In the genomic region with DNA sequence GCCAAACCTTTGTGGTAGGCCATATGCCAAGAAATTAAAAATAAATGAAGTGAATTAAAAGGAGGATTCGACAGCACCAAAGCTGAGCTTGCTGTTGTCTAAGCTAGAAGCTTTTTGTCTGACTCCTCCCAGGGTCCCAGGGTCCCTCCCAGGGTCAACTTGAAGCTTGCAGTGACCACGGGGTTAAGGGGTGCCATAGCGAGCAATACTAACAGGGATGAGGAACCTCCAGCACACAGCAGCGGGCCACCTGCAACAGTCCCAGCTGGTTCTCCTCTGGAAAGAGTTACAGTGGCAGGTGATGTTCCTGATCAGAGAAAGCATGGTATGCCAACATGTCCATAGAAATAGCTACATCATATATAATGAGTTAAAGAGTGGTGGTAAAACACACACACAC, we compare ENCODE assay signal across 19 mouse cellular contexts.
DNase-seq lines count a peak whose midpoint lies in the region; ATAC-seq lines count a peak whose summit lies in the region.
"Had no signal": no experiment of that assay in that cellular context is flagged by ENCODE, and none has a peak within 500 bp of the region (broad histone marks: within the 10 kb centered on the region; RNA-seq: fewer than 3 reads in every experiment).

No protein-coding gene starts in this region.

- H3K9me3 ChIP-seq in midbrain, embryonic 11.5 days (ENCODE audit: control insufficient read depth, low read length), result no peaks in the 10 kb centered on the region
- no peaks in the 10 kb centered on the region for H3K9me3 ChIP-seq in midbrain, embryonic 13.5 days

- DNase-seq in heart, adult 11 months, result peak; percentile 76
- no peak for DNase-seq in heart, postnatal 14 days
- DNase-seq in midbrain, embryonic 11.5 days (ENCODE audit: low spot score, missing footprints), result peak; percentile 74
- DNase-seq: adrenal gland, adult 2 months; adrenal gland, adult 8-10 months; adrenal gland, postnatal 10 days; adrenal gland, postnatal 14 days; adrenal gland, postnatal 25 days; adrenal gland, postnatal 36 days; B cell, adult 2 months; cerebellum, adult 11 months; cerebellum, adult 11-12 months; cerebellum, adult 18-20 months had no signal

- ATAC-seq in midbrain, embryonic 11.5 days (ENCODE audit: low FRiP score), result no peak
- ATAC-seq in midbrain, embryonic 13.5 days, result no peak
- ATAC-seq: activated CD4-positive, CD25-positive, alpha-beta regulatory T cell, adult 4 months; CD4-positive, CD25-positive, alpha-beta regulatory T cell, adult 4 months; Patski had no signal

- WGBS in midbrain, embryonic 11.5 days, result 77% methylated on average over 4 of the region's 4 CpGs
- 69% methylated on average over 4 of the region's 4 CpGs for WGBS in midbrain, embryonic 13.5 days

- H3K4me1 ChIP-seq in midbrain, embryonic 11.5 days (ENCODE audit: control insufficient read depth, insufficient read depth, low read length), result peaks cover 3% of the 10 kb centered on the region; the same call in 1 of the 2 replicates
- H3K4me1 ChIP-seq in midbrain, embryonic 13.5 days (replicated peaks), result peaks cover 10% of the 10 kb centered on the region

- intact Hi-C loops in heart, postnatal 14 days (cut with DNase I), result no loop called here

- H3K4me3 ChIP-seq in midbrain, embryonic 11.5 days (ENCODE audit: low read depth, low read length), result no peak overlapping the region
- no peak overlapping the region for H3K4me3 ChIP-seq in midbrain, embryonic 13.5 days (replicated peaks)

- no peak overlapping the region for H3K4me2 ChIP-seq in midbrain, embryonic 11.5 days
- H3K4me2 ChIP-seq in midbrain, embryonic 13.5 days (replicated peaks), result no peak overlapping the region

- no peak overlapping the region for H3K27ac ChIP-seq in midbrain, embryonic 11.5 days (ENCODE audit: low read depth, low read length)
- no peak overlapping the region for H3K27ac ChIP-seq in midbrain, embryonic 13.5 days

- no peaks in the 10 kb centered on the region for H3K27me3 ChIP-seq in midbrain, embryonic 11.5 days (ENCODE audit: control insufficient read depth, insufficient read depth, low read length)
- 0 out of 2 replicates have a peak, but pooled peaks cover 4% of the 10 kb centered on the region for H3K27me3 ChIP-seq in midbrain, embryonic 13.5 days
- H3K27me3 ChIP-seq: CH12.LX, Patski had no signal

- no peak overlapping the region for H3K9ac ChIP-seq in midbrain, embryonic 11.5 days (ENCODE audit: low read length)
- H3K9ac ChIP-seq in midbrain, embryonic 13.5 days (replicated peaks), result no peak overlapping the region

- H3K36me3 ChIP-seq in midbrain, embryonic 11.5 days (ENCODE audit: control insufficient read depth, insufficient read depth, low read length), result no peaks in the 10 kb centered on the region
- no peaks in the 10 kb centered on the region for H3K36me3 ChIP-seq in midbrain, embryonic 13.5 days
- H3K36me3 ChIP-seq: G1E had no signal

Comparison
In these comparisons a context has a peak if more than half of its experiments do, and no peak if none do; other contexts are left out.
1. DNase-seq: peak in heart, adult 11 months (single experiment) and midbrain, embryonic 11.5 days (single experiment); none in heart, postnatal 14 days (0 of 2).